ENCODE assay signal across 8 mouse cellular contexts in genomic region chr4:135945706-135946105, GRCm38 (mm10). TPM values are rescaled to one million over a fixed set of nuclear protein-coding genes. Genes with fewer than 3 reads are reported as not detected.
A peak's percentile ranks its signal among the peaks of the same experiment; 100 is the strongest.
DNase-seq lines count a peak whose midpoint lies in the region; ATAC-seq and TF ChIP-seq lines count a peak whose summit lies in the region.

No protein-coding gene starts in this region.

- 0 out of 2 replicates have a peak overlapping the region, but pooled peaks have one; percentile 9 for H3K27ac ChIP-seq in spleen, adult 2 months (ENCODE audit: insufficient read depth, low read length)
- H3K27ac ChIP-seq in liver, embryonic 15.5 days (replicated peaks), result peak overlapping the region; percentile 80
- H3K27ac ChIP-seq in stomach, postnatal 0 days (replicated peaks), result peak overlapping the region; percentile 88

- WGBS in spleen, adult 2 months, result 72% methylated on average over 10 of the region's 10 CpGs
- WGBS in liver, embryonic 15.5 days (ENCODE audit: insufficient replicate concordance), result 64% methylated on average over 10 of the region's 10 CpGs
- 71% methylated on average over 10 of the region's 10 CpGs for WGBS in stomach, postnatal 0 days

- peak overlapping the region; percentile 90 for H3K4me2 ChIP-seq in liver, embryonic 15.5 days
- peak overlapping the region; percentile 80 for H3K4me2 ChIP-seq in stomach, postnatal 0 days (replicated peaks; ENCODE audit: low read depth)

- H3K27me3 ChIP-seq in spleen, adult 2 months (ENCODE audit: control insufficient read depth, insufficient read depth, low read length), result no peaks in the 10 kb centered on the region
- no peaks in the 10 kb centered on the region for H3K27me3 ChIP-seq in liver, embryonic 15.5 days
- no peaks in the 10 kb centered on the region for H3K27me3 ChIP-seq in stomach, postnatal 0 days (ENCODE audit: control insufficient read depth, insufficient read depth, low read length)

- peak overlapping the region; percentile 92; the same call in 1 of the 2 replicates for H3K9ac ChIP-seq in liver, embryonic 15.5 days
- H3K9ac ChIP-seq in stomach, postnatal 0 days (ENCODE audit: low read length), result no peak overlapping the region

- no peak for TF ChIP-seq CTCF in spleen, adult 2 months (IDR thresholded peaks at IDR 0.05; ENCODE audit: extremely low read depth, insufficient read depth, insufficient read length, insufficient replicate concordance)
- TF ChIP-seq CTCF in stomach, postnatal 0 days (IDR thresholded peaks at IDR 0.05; ENCODE audit: low read depth), result no peak

- peak; percentile 3; the same call in 1 of the 2 replicates for ATAC-seq in liver, embryonic 15.5 days (ENCODE audit: insufficient read depth)
- ATAC-seq in stomach, postnatal 0 days (ENCODE audit: low FRiP score, low TSS enrichment), result no peak; the same call in 1 of the 2 replicates

- no peaks in the 10 kb centered on the region; the same call in 1 of the 2 replicates for H3K4me1 ChIP-seq in spleen, adult 2 months (ENCODE audit: control insufficient read depth, insufficient read depth, insufficient read length)
- peaks cover 57% of the 10 kb centered on the region for H3K4me1 ChIP-seq in liver, embryonic 15.5 days (replicated peaks)
- H3K4me1 ChIP-seq in stomach, postnatal 0 days (replicated peaks; ENCODE audit: control insufficient read depth, insufficient read depth), result 0 out of 2 replicates have a peak, but pooled peaks cover 2% of the 10 kb centered on the region

- no peaks in the 10 kb centered on the region for H3K9me3 ChIP-seq in liver, embryonic 15.5 days (replicated peaks)
- no peaks in the 10 kb centered on the region for H3K9me3 ChIP-seq in stomach, postnatal 0 days (ENCODE audit: control insufficient read depth, low read length)

- TF ChIP-seq POLR2A in spleen, adult 2 months (IDR thresholded peaks at IDR 0.05; ENCODE audit: low read depth, low read length), result no peak

- peaks cover 2% of the 10 kb centered on the region; the same call in 1 of the 2 replicates for H3K36me3 ChIP-seq in spleen, adult 2 months (ENCODE audit: control insufficient read depth, insufficient read depth, low read length)
- H3K36me3 ChIP-seq in liver, embryonic 15.5 days (replicated peaks), result peaks cover 8% of the 10 kb centered on the region
- no peaks in the 10 kb centered on the region for H3K36me3 ChIP-seq in stomach, postnatal 0 days (ENCODE audit: control insufficient read depth, insufficient read depth, low read length)

- DNase-seq in cerebellum, adult 11-12 months, result peak; percentile 47
- no peak for DNase-seq in cerebellum, adult 9-10 months
- DNase-seq in spleen, adult 2 months (ENCODE audit: low read depth in 1 of 2, low spot score in 2 of 2), result no peak
- DNase-seq in spleen, adult 12 weeks (ENCODE audit: low spot score), result no peak
- no peak for DNase-seq in stomach, postnatal 0 days (ENCODE audit: low spot score)
- no peak for DNase-seq in gastrocnemius, adult 18-20 months (ENCODE audit: low spot score)
- DNase-seq in cerebellum, adult 18-20 months, result no peak

- no peak for TF ChIP-seq EP300 in stomach, postnatal 0 days (optimal IDR thresholded peaks at IDR 0.05)

- H3K4me3 ChIP-seq in spleen, adult 2 months (ENCODE audit: extremely low read depth, insufficient read depth, insufficient read length), result no peak overlapping the region; the same call in 1 of the 2 replicates
- H3K4me3 ChIP-seq in liver, embryonic 15.5 days (replicated peaks), result peak overlapping the region; percentile 86
- peak overlapping the region; percentile 82 for H3K4me3 ChIP-seq in stomach, postnatal 0 days (ENCODE audit: low read depth, low read length)

RNA-seq across cellular contexts. Expression of gene Hmgcl, which starts 0.5 kb away (rescaled TPM):
- 27.9 and 32.4 TPM in 2 replicates for polyA plus RNA-seq in spleen, adult 2 months (2012; rRNA removed)
- polyA plus RNA-seq in liver, embryonic 15.5 days (2015; fragmentation: Nextera tagmentation; extraction: Ambion mirVana), result 91.4 and 96.5 TPM in 2 replicates
- 154 and 163 TPM in 2 replicates for polyA plus RNA-seq in stomach, postnatal 0 days (2015; fragmentation: Nextera tagmentation; extraction: Ambion mirVana)
- 10 to 100 TPM; 38.5 to 40.1 TPM for total RNA-seq in gastrocnemius, adult 18-20 months (2021)

RNA-seq across cellular contexts. Expression of gene Gale, which starts 17.8 kb away (rescaled TPM):
- 10.6 and 13.8 TPM in 2 replicates for polyA plus RNA-seq in spleen, adult 2 months (2012; rRNA removed)
- polyA plus RNA-seq in liver, embryonic 15.5 days (2015; fragmentation: Nextera tagmentation; extraction: Ambion mirVana), result 38.6 and 46.9 TPM in 2 replicates
- 161 and 166 TPM in 2 replicates for polyA plus RNA-seq in stomach, postnatal 0 days (2015; fragmentation: Nextera tagmentation; extraction: Ambion mirVana)
- under 1 TPM; 0.73 to 0.97 TPM for total RNA-seq in gastrocnemius, adult 18-20 months (2021)

RNA-seq across cellular contexts. Expression of gene Fuca1, which starts 25.2 kb away (rescaled TPM):
- 45.7 TPM in 2 replicates for polyA plus RNA-seq in spleen, adult 2 months (2012; rRNA removed)
- 24.0 and 29.4 TPM in 2 replicates for polyA plus RNA-seq in liver, embryonic 15.5 days (2015; fragmentation: Nextera tagmentation; extraction: Ambion mirVana)
- 171 and 179 TPM in 2 replicates for polyA plus RNA-seq in stomach, postnatal 0 days (2015; fragmentation: Nextera tagmentation; extraction: Ambion mirVana)
- total RNA-seq in gastrocnemius, adult 18-20 months (2021), result 10 to 100 TPM; 22.5 to 23.3 TPM

RNA-seq across cellular contexts. Expression of gene Lypla2, which starts 26.7 kb away (rescaled TPM):
- 115 and 178 TPM in 2 replicates for polyA plus RNA-seq in spleen, adult 2 months (2012; rRNA removed)
- polyA plus RNA-seq in liver, embryonic 15.5 days (2015; fragmentation: Nextera tagmentation; extraction: Ambion mirVana), result 40.4 and 49.5 TPM in 2 replicates
- 88.6 and 89.6 TPM in 2 replicates for polyA plus RNA-seq in stomach, postnatal 0 days (2015; fragmentation: Nextera tagmentation; extraction: Ambion mirVana)
- total RNA-seq in gastrocnemius, adult 18-20 months (2021), result 10 to 100 TPM; 25.2 to 29.8 TPM

RNA-seq across cellular contexts. Expression of gene Pithd1, which starts 41.4 kb away (rescaled TPM):
- polyA plus RNA-seq in spleen, adult 2 months (2012; rRNA removed), result 31.0 and 48.2 TPM in 2 replicates
- 73.9 and 81.7 TPM in 2 replicates for polyA plus RNA-seq in liver, embryonic 15.5 days (2015; fragmentation: Nextera tagmentation; extraction: Ambion mirVana)
- 40.1 and 40.7 TPM in 2 replicates for polyA plus RNA-seq in stomach, postnatal 0 days (2015; fragmentation: Nextera tagmentation; extraction: Ambion mirVana)
- total RNA-seq in gastrocnemius, adult 18-20 months (2021), result 10 to 100 TPM; 25.3 to 26.3 TPM

Comparison
In these comparisons a context has a peak if more than half of its experiments do, and no peak if none do; other contexts are left out.
1. H3K27ac ChIP-seq: peak in every context shown above with its lines; median percentile 88 in stomach, postnatal 0 days; 80 in liver, embryonic 15.5 days; 9 in spleen, adult 2 months.